Mouse (Mus musculus): Measurements from ENCODE around the gene Six6. TPM values are rescaled to one million over a fixed set of nuclear protein-coding genes. Genes with fewer than 3 reads are reported as not detected.
A peak's percentile ranks its signal among the peaks of the same experiment; 100 is the strongest.

Six6 gene
- not detected in 2 replicates for polyA plus RNA-seq (2015; fragmentation: Nextera tagmentation; extraction: Ambion mirVana)

DNA sequence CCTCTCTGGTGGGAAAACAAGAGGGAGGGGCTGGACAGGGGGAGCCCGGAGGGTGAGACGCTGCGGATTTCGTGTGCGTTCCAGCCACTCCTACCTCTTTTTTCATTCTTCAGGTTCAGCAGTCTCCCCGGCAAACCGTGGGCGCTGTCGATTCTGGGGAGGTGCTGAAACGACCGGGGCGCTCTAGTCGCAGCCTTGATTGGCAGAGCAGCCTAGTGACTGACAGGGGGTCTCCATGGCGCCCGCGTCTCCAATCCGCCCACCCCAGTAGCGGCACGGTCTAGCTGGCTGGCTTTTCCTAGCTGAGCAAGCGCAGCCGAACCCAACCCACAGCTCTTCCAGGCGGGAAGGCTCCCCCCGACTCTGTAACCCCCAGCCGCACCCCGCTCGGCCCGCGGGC, at the start of gene Six6:
TSS of gene Six6 (plus strand) at position 277 of the 400 bp plus-strand sequence.
- ATAC-seq (ENCODE audit: low read depth) = no peak

DNA sequence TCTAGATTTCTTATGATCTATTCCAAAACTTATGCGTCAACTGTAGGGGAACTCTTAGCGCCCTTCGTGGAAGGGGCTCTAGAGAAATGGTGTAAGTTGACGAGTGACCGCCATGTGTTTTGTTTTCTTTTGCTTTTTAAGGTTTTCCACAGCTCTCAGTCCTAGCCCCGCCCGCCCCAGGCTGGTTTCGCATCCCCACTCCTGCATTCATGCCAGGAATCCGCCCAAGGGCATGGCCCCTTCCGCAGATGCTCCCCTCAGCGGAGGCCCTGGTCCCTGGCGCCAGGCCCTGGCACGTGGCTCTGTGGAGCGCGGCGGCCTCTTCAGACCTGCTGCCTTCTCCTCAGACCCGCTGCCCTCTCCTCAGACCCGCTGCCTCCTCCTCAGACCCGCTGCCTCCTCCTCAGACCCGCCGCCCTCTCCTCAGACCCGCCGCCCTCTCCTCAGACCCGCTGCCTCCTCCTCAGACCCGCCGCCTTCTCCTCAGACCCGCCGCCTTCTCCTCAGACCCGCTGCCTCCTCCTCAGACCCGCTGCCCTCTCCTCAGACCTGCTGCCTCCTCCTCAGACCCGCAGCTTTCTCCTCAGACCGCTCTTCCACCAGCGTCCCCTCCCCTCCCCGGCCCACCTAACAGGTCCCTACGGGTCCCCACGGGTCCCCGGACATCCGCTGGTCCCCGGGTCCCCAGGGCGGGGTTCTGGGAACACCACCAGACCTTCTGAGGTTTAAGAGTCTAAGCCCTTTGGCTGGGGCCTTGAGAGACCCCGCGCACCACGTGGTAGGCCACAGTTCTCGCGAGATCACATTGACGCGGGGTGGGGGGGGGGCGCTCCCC, 22.3 kb upstream of the Six6 start:
- peak overlapping the region; percentile 60 for H3K4me2 ChIP-seq (ENCODE audit: low read depth, low read length)
- no peak overlapping the region for H3K27ac ChIP-seq (ENCODE audit: low read length)
- H3K27me3 ChIP-seq (ENCODE audit: control insufficient read depth, insufficient read depth, low read depth, low read length) = peaks cover 3% of the 10 kb centered on the region; the same call in 1 of the 2 replicates
- peak overlapping the region; percentile 39 for H3K4me3 ChIP-seq (ENCODE audit: low read length)
- ATAC-seq (ENCODE audit: low read depth) = no peak
- no peaks in the 10 kb centered on the region for H3K9me3 ChIP-seq (ENCODE audit: control insufficient read depth, low read length)
- WGBS = 16% methylated on average over 38 of the region's 48 CpGs
- H3K9ac ChIP-seq (ENCODE audit: low read length) = peak overlapping the region; percentile 37
- 0 out of 2 replicates have a peak, but pooled peaks cover 2% of the 10 kb centered on the region for H3K4me1 ChIP-seq (replicated peaks; ENCODE audit: control insufficient read depth, insufficient read depth, low read length)
- no peaks in the 10 kb centered on the region for H3K36me3 ChIP-seq (ENCODE audit: control insufficient read depth, insufficient read depth, low read length)

More for the DNA sequence above, at the start of gene Six6:
- Histone ChIP-seq H3K4me2 (ENCODE audit: low read depth, low read length) (no peak within 1 kb of the TSS), H3K27me3 (ENCODE audit: control insufficient read depth, insufficient read depth, low read depth, low read length) (peaks cover 93% of the 10 kb centered on the region), H3K36me3 (ENCODE audit: control insufficient read depth, insufficient read depth, low read length) (no peaks in the 10 kb centered on the region), H3K27ac (ENCODE audit: low read length) (no peak within 1 kb of the TSS), H3K4me3 (ENCODE audit: low read length) (0 out of 2 replicates have a peak within 1 kb of the TSS, but pooled peaks have one; percentile 2), H3K4me1 (replicated peaks; ENCODE audit: control insufficient read depth, insufficient read depth, low read length) (no peaks in the 10 kb centered on the region), H3K9me3 (ENCODE audit: control insufficient read depth, low read length) (no peaks in the 10 kb centered on the region), H3K9ac (ENCODE audit: low read length) (no peak within 1 kb of the TSS)
- WGBS = 0% methylated on average over 26 of the region's 28 CpGs

DNA sequence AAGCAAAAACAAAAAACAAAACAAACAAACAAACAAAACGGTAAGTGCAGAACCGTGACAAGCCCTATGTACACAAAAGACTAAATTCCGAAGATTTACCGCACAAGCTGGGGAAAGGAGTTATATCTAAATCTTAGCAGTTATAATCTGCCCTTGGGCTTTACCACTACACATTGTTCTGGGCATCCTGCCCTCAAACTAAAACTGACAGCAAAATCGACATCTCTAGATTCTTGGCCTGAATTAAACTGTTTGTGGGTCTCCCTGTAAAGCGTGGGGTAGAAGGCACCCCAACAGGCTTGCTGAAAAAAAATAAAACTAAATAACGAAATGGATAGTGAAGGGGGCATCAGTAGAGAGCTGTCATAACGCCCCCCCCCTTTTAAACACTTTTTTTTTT, 2.9 kb upstream of the Six6 start:
- 22% methylated on average over 8 of the region's 8 CpGs for WGBS
- no peak overlapping the region for H3K4me3 ChIP-seq (ENCODE audit: low read length)
- no peak for ATAC-seq (ENCODE audit: low read depth)
- no peaks in the 10 kb centered on the region for H3K9me3 ChIP-seq (ENCODE audit: control insufficient read depth, low read length)
- H3K4me1 ChIP-seq (replicated peaks; ENCODE audit: control insufficient read depth, insufficient read depth, low read length) = no peaks in the 10 kb centered on the region
- no peak overlapping the region for H3K27ac ChIP-seq (ENCODE audit: low read length)
- no peak overlapping the region for H3K9ac ChIP-seq (ENCODE audit: low read length)
- H3K4me2 ChIP-seq (ENCODE audit: low read depth, low read length) = no peak overlapping the region
- no peaks in the 10 kb centered on the region for H3K36me3 ChIP-seq (ENCODE audit: control insufficient read depth, insufficient read depth, low read length)
- H3K27me3 ChIP-seq (ENCODE audit: control insufficient read depth, insufficient read depth, low read depth, low read length) = peaks cover 66% of the 10 kb centered on the region

DNA sequence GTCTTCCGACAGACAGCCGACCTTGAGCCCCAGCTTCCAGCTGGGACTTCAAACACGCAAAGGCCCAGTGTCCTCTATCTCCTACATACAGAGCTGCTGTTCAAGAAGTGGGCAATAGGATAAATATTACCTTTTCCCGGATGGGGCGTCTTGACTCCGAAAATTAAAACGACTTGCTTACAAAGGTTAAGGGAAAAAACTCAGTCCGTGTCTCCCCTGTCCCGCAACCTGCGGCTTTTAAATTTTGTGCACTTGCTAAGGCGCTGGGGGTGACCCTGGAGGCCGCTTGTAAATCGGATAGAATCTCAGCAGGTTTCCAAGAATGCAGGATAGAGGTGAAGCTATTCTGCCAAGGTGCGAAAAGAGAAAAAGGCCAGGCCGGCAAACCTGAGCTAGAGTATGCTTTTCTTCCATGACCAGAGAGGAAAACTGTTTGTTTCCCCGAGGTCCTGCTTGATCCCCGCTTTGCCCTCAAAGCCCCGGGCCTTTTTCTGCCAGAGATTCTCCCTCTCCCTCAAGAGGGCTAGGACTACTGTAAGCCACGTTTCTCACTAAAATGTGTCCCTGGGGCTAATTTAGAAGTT, 2.1 kb upstream of the Six6 start:
- Histone ChIP-seq H3K36me3 (ENCODE audit: control insufficient read depth, insufficient read depth, low read length) (no peaks in the 10 kb centered on the region), H3K27ac (ENCODE audit: low read length) (no peak overlapping the region), H3K4me1 (replicated peaks; ENCODE audit: control insufficient read depth, insufficient read depth, low read length) (no peaks in the 10 kb centered on the region), H3K4me3 (ENCODE audit: low read length) (no peak overlapping the region), H3K4me2 (ENCODE audit: low read depth, low read length) (no peak overlapping the region), H3K9ac (ENCODE audit: low read length) (no peak overlapping the region), H3K9me3 (ENCODE audit: control insufficient read depth, low read length) (no peaks in the 10 kb centered on the region), H3K27me3 (ENCODE audit: control insufficient read depth, insufficient read depth, low read depth, low read length) (peaks cover 75% of the 10 kb centered on the region)
- ATAC-seq (ENCODE audit: low read depth) = no peak
- WGBS = 3% methylated on average over 19 of the region's 19 CpGs

DNA sequence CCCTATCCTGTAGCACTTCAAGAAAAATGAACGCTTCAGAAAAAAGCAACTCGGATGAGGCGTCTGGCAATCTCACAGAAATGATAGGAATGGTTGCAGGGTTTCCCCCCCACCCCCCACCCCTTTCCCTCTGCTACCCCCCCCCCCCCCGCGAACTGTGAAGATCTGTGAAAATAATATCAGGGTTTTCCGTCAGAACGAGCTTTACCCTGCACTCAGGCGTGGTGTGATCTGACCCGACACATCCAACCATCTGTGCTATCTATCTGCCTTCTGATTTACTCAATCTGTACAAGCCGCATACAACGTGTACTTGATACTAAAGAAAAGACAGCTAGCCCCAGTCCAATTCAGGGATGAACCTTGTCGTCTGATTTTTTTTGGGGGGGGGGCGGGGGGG, 1.5 kb upstream of the Six6 start:
- Histone ChIP-seq H3K9ac (ENCODE audit: low read length) (no peak overlapping the region), H3K36me3 (ENCODE audit: control insufficient read depth, insufficient read depth, low read length) (no peaks in the 10 kb centered on the region), H3K4me3 (ENCODE audit: low read length) (no peak overlapping the region), H3K4me1 (replicated peaks; ENCODE audit: control insufficient read depth, insufficient read depth, low read length) (no peaks in the 10 kb centered on the region), H3K9me3 (ENCODE audit: control insufficient read depth, low read length) (no peaks in the 10 kb centered on the region), H3K27ac (ENCODE audit: low read length) (no peak overlapping the region), H3K4me2 (ENCODE audit: low read depth, low read length) (no peak overlapping the region), H3K27me3 (ENCODE audit: control insufficient read depth, insufficient read depth, low read depth, low read length) (peaks cover 80% of the 10 kb centered on the region)
- WGBS = 6% methylated on average over 11 of the region's 13 CpGs
- ATAC-seq (ENCODE audit: low read depth) = no peak

DNA sequence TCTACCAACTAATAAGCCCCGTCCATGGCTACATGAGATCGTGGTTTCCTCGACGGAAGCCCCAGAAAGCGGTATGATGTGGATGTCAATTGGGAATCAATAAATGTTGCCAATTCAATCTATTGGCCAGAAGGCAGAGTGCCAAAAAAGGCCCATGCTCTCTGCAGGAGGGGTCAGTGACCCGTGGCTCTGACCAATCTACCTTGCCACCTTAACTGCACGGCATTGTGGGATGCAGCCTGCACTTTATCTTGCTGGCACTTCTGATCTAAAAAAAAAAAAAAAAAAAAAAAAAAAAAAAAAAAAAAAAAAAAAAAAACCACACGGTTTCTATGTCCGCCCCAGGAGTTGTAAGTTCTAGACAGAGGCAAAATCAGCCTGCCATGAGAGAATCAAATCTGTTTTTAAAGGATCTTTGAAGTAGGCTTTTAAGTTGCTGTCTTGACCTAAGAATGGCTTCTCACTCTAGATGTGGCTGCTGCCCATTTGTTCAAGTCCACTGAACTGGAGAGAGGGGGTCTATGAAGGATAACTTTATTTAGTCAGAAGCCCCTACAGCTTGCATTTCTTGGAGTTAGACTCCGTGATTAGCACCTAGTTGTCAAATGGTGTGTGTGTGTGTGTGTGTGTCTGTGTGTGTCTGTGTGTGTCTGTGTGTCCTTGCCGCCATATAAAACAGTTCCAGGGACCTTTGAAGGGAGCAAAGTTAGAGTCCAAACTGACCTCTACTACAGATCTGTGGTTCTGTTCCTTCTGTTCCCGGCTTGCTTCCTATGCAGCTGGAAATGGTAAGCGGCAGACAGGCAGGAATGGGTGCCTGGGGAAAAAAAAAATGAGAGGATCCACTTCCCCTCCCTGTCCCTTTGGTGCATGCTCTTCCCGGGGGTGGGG, 847 bp upstream of the Six6 start:
- Histone ChIP-seq H3K4me2 (ENCODE audit: low read depth, low read length) (no peak overlapping the region), H3K27me3 (ENCODE audit: control insufficient read depth, insufficient read depth, low read depth, low read length) (peaks cover 86% of the 10 kb centered on the region), H3K4me3 (ENCODE audit: low read length) (no peak overlapping the region), H3K36me3 (ENCODE audit: control insufficient read depth, insufficient read depth, low read length) (no peaks in the 10 kb centered on the region), H3K27ac (ENCODE audit: low read length) (no peak overlapping the region), H3K9me3 (ENCODE audit: control insufficient read depth, low read length) (no peaks in the 10 kb centered on the region), H3K4me1 (replicated peaks; ENCODE audit: control insufficient read depth, insufficient read depth, low read length) (no peaks in the 10 kb centered on the region), H3K9ac (ENCODE audit: low read length) (no peak overlapping the region)
- ATAC-seq (ENCODE audit: low read depth) = no peak
- 6% methylated on average over 14 of the region's 14 CpGs for WGBS

DNA sequence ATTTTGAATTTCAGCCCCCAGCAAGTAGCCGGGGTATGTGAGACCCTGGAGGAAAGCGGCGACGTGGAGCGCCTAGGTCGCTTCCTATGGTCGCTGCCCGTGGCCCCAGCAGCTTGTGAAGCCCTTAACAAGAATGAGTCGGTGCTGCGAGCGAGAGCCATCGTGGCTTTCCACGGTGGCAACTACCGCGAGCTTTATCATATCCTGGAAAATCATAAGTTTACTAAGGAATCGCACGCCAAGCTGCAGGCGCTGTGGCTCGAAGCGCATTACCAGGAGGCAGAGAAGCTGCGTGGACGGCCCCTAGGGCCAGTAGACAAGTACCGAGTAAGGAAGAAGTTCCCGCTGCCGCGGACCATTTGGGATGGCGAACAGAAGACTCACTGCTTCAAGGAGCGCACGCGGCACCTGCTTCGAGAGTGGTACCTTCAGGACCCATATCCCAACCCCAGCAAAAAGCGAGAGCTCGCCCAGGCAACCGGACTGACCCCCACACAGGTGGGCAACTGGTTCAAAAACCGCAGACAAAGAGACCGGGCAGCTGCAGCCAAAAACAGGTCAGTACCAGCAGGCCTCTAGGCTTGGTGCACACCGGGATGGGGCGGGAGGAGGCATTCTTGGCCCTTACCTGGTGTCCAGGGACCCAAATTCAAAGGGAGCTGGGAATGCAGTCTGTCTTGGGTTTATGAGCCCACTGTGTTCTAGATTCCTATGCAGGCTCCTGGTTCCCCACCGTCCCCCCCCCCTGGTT, 554 bp downstream of the Six6 start, which contains the start of gene 4930447C04Rik:
TSS of gene 4930447C04Rik (minus strand) at position 704 of the 751 bp plus-strand sequence.
- WGBS = 1% methylated on average over 39 of the region's 39 CpGs
- no peak within 1 kb of the TSS for H3K9ac ChIP-seq (ENCODE audit: low read length)
- H3K4me3 ChIP-seq (ENCODE audit: low read length) = 0 out of 2 replicates have a peak within 1 kb of the TSS, but pooled peaks have one; percentile 2
- H3K27me3 ChIP-seq (ENCODE audit: control insufficient read depth, insufficient read depth, low read depth, low read length) = peaks cover 93% of the 10 kb centered on the region
- H3K36me3 ChIP-seq (ENCODE audit: control insufficient read depth, insufficient read depth, low read length) = no peaks in the 10 kb centered on the region
- peaks cover under 1% of the 10 kb centered on the region for H3K4me1 ChIP-seq (replicated peaks; ENCODE audit: control insufficient read depth, insufficient read depth, low read length)
- no peak for ATAC-seq (ENCODE audit: low read depth)
- H3K27ac ChIP-seq (ENCODE audit: low read length) = no peak within 1 kb of the TSS
- no peak within 1 kb of the TSS for H3K4me2 ChIP-seq (ENCODE audit: low read depth, low read length)
- no peaks in the 10 kb centered on the region for H3K9me3 ChIP-seq (ENCODE audit: control insufficient read depth, low read length)

DNA sequence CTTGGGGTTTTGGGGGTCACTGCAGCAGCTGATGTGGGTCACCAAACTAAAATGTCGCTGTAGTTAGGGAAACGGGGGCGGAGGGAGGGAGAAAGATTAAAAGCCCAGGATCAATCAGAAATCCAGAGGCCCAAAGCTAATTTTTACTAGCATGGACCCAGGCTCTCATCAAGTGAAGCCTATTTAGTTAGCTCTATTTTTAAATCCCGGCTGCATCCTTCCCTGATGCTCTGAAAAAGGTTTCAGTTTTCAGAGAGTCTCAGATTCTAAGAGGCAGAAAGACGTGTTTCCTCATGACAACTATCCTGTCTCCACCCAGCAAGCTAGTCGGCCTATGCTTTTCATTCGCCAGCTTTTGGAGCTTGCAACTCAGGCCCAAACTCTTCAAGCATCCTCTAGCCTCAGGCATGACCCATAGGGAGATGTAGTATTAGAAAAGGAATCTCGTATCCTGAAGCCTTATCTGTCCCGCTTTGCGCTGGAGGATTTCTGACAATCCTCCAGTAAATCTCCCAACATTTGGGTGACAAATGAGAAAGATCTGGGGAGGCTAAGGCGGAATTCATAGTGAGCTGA, 1.2 kb downstream of the Six6 start:
- ATAC-seq (ENCODE audit: low read depth) = no peak
- no peak overlapping the region for H3K4me2 ChIP-seq (ENCODE audit: low read depth, low read length)
- WGBS = 5% methylated on average over 11 of the region's 11 CpGs
- H3K36me3 ChIP-seq (ENCODE audit: control insufficient read depth, insufficient read depth, low read length) = no peaks in the 10 kb centered on the region
- H3K9ac ChIP-seq (ENCODE audit: low read length) = no peak overlapping the region
- no peak overlapping the region for H3K27ac ChIP-seq (ENCODE audit: low read length)
- no peak overlapping the region for H3K4me3 ChIP-seq (ENCODE audit: low read length)
- peaks cover 95% of the 10 kb centered on the region for H3K27me3 ChIP-seq (ENCODE audit: control insufficient read depth, insufficient read depth, low read depth, low read length)
- H3K4me1 ChIP-seq (replicated peaks; ENCODE audit: control insufficient read depth, insufficient read depth, low read length) = peaks cover 6% of the 10 kb centered on the region
- H3K9me3 ChIP-seq (ENCODE audit: control insufficient read depth, low read length) = no peaks in the 10 kb centered on the region

Data from lung, embryonic 16.5 days (tissue).